Mouse (Mus musculus) skeletal muscle tissue, adult 2 months (tissue): ENCODE results near the gene Pak4.
"Not testable (repeated sequence)": the region's sequence is repeated elsewhere in the genome, so short reads cannot be mapped to it uniquely, and the experiment has no call there.

Source experiments
- DNase-seq: peaks from one replicate; pipeline ENCODE4 v3.0.0-alpha.2; 2012; ENCODE audit warnings: low read depth, low spot score

Gene Pak4

DNA sequence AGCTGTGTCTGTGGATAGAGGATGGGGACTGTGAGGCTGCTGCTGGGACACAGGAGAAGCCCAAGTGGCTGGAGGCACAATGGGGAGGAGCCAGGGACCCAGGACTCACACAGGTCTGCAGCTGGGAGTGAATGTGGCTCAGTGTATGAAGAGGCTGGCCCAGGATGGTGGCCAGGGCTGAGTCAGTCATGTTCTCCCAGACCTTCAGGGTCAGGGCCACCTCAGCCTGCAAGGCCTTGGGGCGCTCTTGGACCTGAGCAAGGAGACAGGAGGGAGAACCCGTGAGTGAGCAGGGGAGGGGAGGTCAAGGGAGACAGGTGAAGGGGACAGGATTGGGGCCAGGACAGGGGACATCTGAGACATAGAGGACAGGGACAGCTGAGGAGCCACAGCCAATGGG, 88.9 kb downstream of the Pak4 start:
- not testable (repeated sequence) for DNase-seq
